Mouse (Mus musculus): ENCODE measurements around the gene Slc26a8. TPM values are rescaled to one million over a fixed set of nuclear protein-coding genes. Genes with fewer than 3 reads are reported as not detected.

Gene Slc26a8
- total and polyA plus RNA-seq, 2 experiments from 2014 or later, result 1.8 to 4.4 TPM

DNA sequence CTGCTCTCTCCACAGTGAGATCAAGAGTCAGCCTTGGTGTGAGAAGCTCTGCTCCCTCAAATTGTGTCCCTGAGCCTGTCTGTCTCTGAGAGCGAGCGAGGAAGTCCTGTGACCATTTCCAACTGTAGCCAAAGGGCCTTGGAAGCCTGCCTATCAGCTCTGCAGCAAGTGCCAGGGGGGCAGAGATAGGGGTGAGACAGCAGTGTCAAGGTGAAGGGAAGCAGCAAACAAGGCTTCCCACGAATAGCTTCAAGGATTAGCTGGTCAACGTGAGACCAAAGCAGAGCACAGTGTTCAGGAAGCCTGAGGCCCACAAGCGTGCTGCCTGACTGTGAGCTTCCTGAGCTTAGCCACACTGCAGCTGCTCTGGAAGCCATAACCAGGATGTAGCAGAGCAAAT is 98.6 kb downstream of the Slc26a8 start:
- Histone ChIP-seq H3K4me2 (ENCODE audit: low read depth, low read length, poor library complexity, severe bottlenecking) (no peak overlapping the region), H3K27ac (ENCODE audit: low read depth, low read length) (no peak overlapping the region), H3K36me3 (ENCODE audit: insufficient read depth, low read length) (peaks cover 54% of the 10 kb centered on the region), H3K9me3 (ENCODE audit: low read length) (no peaks in the 10 kb centered on the region), H3K4me3 (ENCODE audit: low read depth, low read length) (no peak overlapping the region), H3K4me1 (ENCODE audit: insufficient read depth, low read length) (no peaks in the 10 kb centered on the region), H3K9ac (replicated peaks; ENCODE audit: low read length, poor library complexity, severe bottlenecking) (no peak overlapping the region), H3K27me3 (ENCODE audit: insufficient read depth, low read length) (no peaks in the 10 kb centered on the region)
- no peak for TF ChIP-seq CTCF (IDR thresholded peaks at IDR 0.05)
- ATAC-seq (ENCODE audit: low FRiP score) (no peak), DNase-seq (ENCODE audit: low spot score) (no peak)
- WGBS, result 89% methylated on average over 5 of the region's 5 CpGs

DNA sequence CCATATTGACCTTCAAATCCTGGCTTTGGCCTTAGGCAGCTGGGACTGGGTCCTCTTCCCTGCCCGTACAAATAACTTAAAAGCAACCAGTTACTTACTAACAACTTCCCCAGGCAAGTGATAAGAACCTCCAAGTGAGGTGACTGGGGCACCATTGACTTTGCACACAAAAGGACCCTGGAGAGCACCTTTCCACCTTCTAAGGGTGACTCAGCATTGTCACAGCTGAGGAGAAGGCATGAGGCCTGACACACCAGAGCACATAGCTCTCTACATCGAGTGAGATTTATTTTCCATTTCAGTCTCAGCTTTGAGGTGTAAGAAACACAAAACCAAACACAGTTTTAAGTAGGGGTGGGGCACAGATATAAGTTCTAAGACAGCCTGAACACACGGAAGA is 99.4 kb downstream of the Slc26a8 start:
- ATAC-seq (ENCODE audit: low FRiP score) (no peak), DNase-seq (ENCODE audit: low spot score) (no peak)
- H3K27me3 ChIP-seq (ENCODE audit: insufficient read depth, low read length), result no peaks in the 10 kb centered on the region
- no peak overlapping the region for H3K9ac ChIP-seq (replicated peaks; ENCODE audit: low read length, poor library complexity, severe bottlenecking)
- H3K4me1 ChIP-seq (ENCODE audit: insufficient read depth, low read length), result no peaks in the 10 kb centered on the region
- no peak overlapping the region for H3K27ac ChIP-seq (ENCODE audit: low read depth, low read length)
- no peaks in the 10 kb centered on the region for H3K9me3 ChIP-seq (ENCODE audit: low read length)
- peaks cover 52% of the 10 kb centered on the region for H3K36me3 ChIP-seq (ENCODE audit: insufficient read depth, low read length)
- 94% methylated on average over 3 of the region's 3 CpGs for WGBS
- H3K4me3 ChIP-seq (ENCODE audit: low read depth, low read length), result no peak overlapping the region
- H3K4me2 ChIP-seq (ENCODE audit: low read depth, low read length, poor library complexity, severe bottlenecking), result no peak overlapping the region
- no peak for TF ChIP-seq CTCF (IDR thresholded peaks at IDR 0.05)

DNA sequence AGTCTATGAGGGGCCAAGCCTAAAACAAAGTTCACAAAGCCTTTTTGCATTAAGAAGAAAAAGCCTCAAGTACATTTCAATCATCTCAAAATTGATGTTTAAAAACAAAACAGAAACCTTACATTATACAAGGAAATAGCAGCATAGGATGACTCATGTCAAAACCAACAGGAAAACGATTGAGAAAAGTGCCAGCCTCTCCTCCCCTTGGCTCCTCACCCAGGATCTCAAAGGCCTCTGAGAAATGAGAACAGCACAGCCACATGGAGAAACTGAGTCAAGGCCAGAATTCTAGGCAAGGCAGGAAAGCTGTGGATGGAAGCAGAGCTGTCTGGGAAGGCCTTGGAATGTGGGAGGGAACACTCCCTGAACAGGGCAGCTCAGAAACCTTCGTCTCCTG is 101.4 kb downstream of the Slc26a8 start:
- Histone ChIP-seq H3K36me3 (ENCODE audit: insufficient read depth, low read length) (peaks cover 47% of the 10 kb centered on the region), H3K9me3 (ENCODE audit: low read length) (no peaks in the 10 kb centered on the region), H3K27ac (ENCODE audit: low read depth, low read length) (no peak overlapping the region), H3K9ac (replicated peaks; ENCODE audit: low read length, poor library complexity, severe bottlenecking) (no peak overlapping the region), H3K4me3 (ENCODE audit: low read depth, low read length) (no peak overlapping the region), H3K4me2 (ENCODE audit: low read depth, low read length, poor library complexity, severe bottlenecking) (no peak overlapping the region), H3K27me3 (ENCODE audit: insufficient read depth, low read length) (no peaks in the 10 kb centered on the region), H3K4me1 (ENCODE audit: insufficient read depth, low read length) (no peaks in the 10 kb centered on the region)
- DNase-seq (ENCODE audit: low spot score), result no peak
- ATAC-seq (ENCODE audit: low FRiP score), result no peak
- no peak for TF ChIP-seq CTCF (IDR thresholded peaks at IDR 0.05)
- 87% methylated on average over 2 of the region's 2 CpGs for WGBS

Other genes with a start within 250 kb of the Slc26a8 start
- gene Fkbp5, start 172.7 kb downstream of the Slc26a8 start, total RNA-seq (2014; rRNA removed), result 29.9 and 31.9 TPM in 2 replicates
- gene Fkbp5, start 172.7 kb downstream of the Slc26a8 start, polyA plus RNA-seq (2015; fragmentation: Nextera tagmentation; extraction: Ambion mirVana), result 19.9 and 22.5 TPM in 2 replicates
- gene Armc12, start 159.4 kb downstream of the Slc26a8 start, total RNA-seq (2014; rRNA removed), result not detected in 2 replicates
- gene Armc12, start 159.4 kb downstream of the Slc26a8 start, polyA plus RNA-seq (2015; fragmentation: Nextera tagmentation; extraction: Ambion mirVana), result not detected in 2 replicates
- not detected in 2 replicates for gene Clpsl2, start 140.8 kb downstream of the Slc26a8 start, total RNA-seq (2014; rRNA removed)
- gene Clpsl2, start 140.8 kb downstream of the Slc26a8 start, polyA plus RNA-seq (2015; fragmentation: Nextera tagmentation; extraction: Ambion mirVana), result not detected in 2 replicates
- gene Clps, start 129.5 kb downstream of the Slc26a8 start, total RNA-seq (2014; rRNA removed), result not detected in 2 replicates
- gene Clps, start 129.5 kb downstream of the Slc26a8 start, polyA plus RNA-seq (2015; fragmentation: Nextera tagmentation; extraction: Ambion mirVana), result not detected in 2 replicates
- 22.8 and 28.6 TPM in 2 replicates for gene Lhfpl5, start 114.6 kb downstream of the Slc26a8 start, total RNA-seq (2014; rRNA removed)
- gene Lhfpl5, start 114.6 kb downstream of the Slc26a8 start, polyA plus RNA-seq (2015; fragmentation: Nextera tagmentation; extraction: Ambion mirVana), result 21.0 and 25.5 TPM in 2 replicates
- gene Srpk1, start 67.5 kb downstream of the Slc26a8 start, total RNA-seq (2014; rRNA removed), result 58.1 and 67.5 TPM in 2 replicates
- gene Srpk1, start 67.5 kb downstream of the Slc26a8 start, polyA plus RNA-seq (2015; fragmentation: Nextera tagmentation; extraction: Ambion mirVana), result 73.3 and 80.7 TPM in 2 replicates
- gene Mapk14, start 1.1 kb upstream of the Slc26a8 start, total RNA-seq (2014; rRNA removed), result 40.5 and 43.4 TPM in 2 replicates
- gene Mapk14, start 1.1 kb upstream of the Slc26a8 start, polyA plus RNA-seq (2015; fragmentation: Nextera tagmentation; extraction: Ambion mirVana), result 16.3 and 19.0 TPM in 2 replicates
- gene AC170998.1, start 35.9 kb upstream of the Slc26a8 start, total RNA-seq (2014; rRNA removed), result 2.7 and 4.2 TPM in 2 replicates
- 1.8 and 3.2 TPM in 2 replicates for gene AC170998.1, start 35.9 kb upstream of the Slc26a8 start, polyA plus RNA-seq (2015; fragmentation: Nextera tagmentation; extraction: Ambion mirVana)
- gene Mapk13, start 79.1 kb upstream of the Slc26a8 start, total RNA-seq (2014; rRNA removed), result 0.66 and 1.5 TPM in 2 replicates
- gene Mapk13, start 79.1 kb upstream of the Slc26a8 start, polyA plus RNA-seq (2015; fragmentation: Nextera tagmentation; extraction: Ambion mirVana), result 1.0 and 1.1 TPM in 2 replicates
- gene Brpf3, start 110.9 kb upstream of the Slc26a8 start, total RNA-seq (2014; rRNA removed), result 14.9 and 21.5 TPM in 2 replicates
- 3.5 and 4.9 TPM in 2 replicates for gene Brpf3, start 110.9 kb upstream of the Slc26a8 start, polyA plus RNA-seq (2015; fragmentation: Nextera tagmentation; extraction: Ambion mirVana)
- 0.05 and 0.14 TPM in 2 replicates for gene Pnpla1, start 168.2 kb upstream of the Slc26a8 start, total RNA-seq (2014; rRNA removed)
- 0.07 TPM in 1 of 2 replicates, not detected in the other for gene Pnpla1, start 168.2 kb upstream of the Slc26a8 start, polyA plus RNA-seq (2015; fragmentation: Nextera tagmentation; extraction: Ambion mirVana)
- gene 4930539E08Rik, start 225.1 kb upstream of the Slc26a8 start, total RNA-seq (2014; rRNA removed), result 9.8 and 32.9 TPM in 2 replicates
- gene 4930539E08Rik, start 225.1 kb upstream of the Slc26a8 start, polyA plus RNA-seq (2015; fragmentation: Nextera tagmentation; extraction: Ambion mirVana), result 4.3 and 4.5 TPM in 2 replicates

Data from midbrain, postnatal 0 days (tissue).